Mouse (Mus musculus) E14TG2a.4 (cell line): Measurements from ENCODE around the gene Gm20388.

Experiments
- CTCF ChIP-seq: conservative IDR thresholded peaks from 2 replicates; pipeline ENCODE4 v1.5.1; 2014; ENCODE audit warnings: low read length
- NANOG ChIP-seq: IDR thresholded peaks from 2 replicates; pipeline ENCODE4 v1.6.1; 2014; ENCODE audit warnings: borderline replicate concordance, low read length, mixed read lengths
- POU5F1 ChIP-seq: IDR thresholded peaks from 2 replicates; pipeline ENCODE4 v1.6.1; 2014; ENCODE audit warnings: low read length, borderline replicate concordance

DNA sequence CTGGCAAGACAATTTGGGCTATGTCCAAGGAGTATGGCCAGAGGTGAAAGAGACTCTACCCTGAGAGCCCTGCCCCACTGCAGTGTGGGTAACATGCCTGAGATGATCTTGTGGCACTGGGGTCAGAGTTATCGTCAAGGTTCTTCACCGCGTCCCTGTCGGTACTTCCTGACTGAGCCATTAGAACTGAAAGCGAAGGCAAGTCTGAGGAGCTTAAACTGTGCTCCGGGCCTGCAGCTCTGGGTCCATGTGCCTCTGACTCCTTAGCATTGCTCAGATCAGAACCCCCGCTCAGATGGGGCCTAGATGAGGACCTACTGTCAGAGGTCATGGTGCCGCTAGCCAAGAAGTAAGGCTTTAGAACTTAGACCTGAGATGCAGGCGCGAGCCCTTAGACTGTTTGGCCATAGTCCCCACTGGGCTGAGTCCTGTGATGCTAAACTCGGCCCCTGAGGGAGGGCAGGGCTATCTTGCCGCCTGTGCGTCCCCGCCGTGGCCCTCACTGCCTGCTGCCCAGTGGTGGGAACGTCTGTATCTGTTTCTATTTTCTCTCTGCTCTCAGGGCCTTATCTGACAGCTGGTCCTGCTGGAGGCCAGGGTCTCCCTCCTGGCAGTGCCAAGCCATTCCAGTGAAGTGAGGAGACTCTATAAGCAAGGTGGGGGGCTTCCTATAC is 2389.1 kb downstream of the Gm20388 start:
- TF ChIP-seq CTCF: no peak
- TF ChIP-seq NANOG: no peak
- no peak for TF ChIP-seq POU5F1
